Mouse (Mus musculus) embryonic facial prominence, embryonic 10.5 days (tissue): ENCODE data around the gene Hace1. TPM values are rescaled to one million over a fixed set of nuclear protein-coding genes. Genes with fewer than 3 reads are reported as not detected.

Experiments
- microRNA-seq: library from miRNA; unstranded; fragments of <30 nt; microRNA quantifications from one replicate; pipeline ENCODE4, GENCODE M21; 2017
- polyA plus RNA-seq: library from polyadenylated mRNA; unstranded; fragments of >200 nt; fragmentation: Nextera tagmentation; extraction: Ambion mirVana; gene quantifications from 2 replicates; pipeline ENCODE4 v1.2.1, GENCODE M21; 2016

Gene Hace1
- polyA plus RNA-seq, 1 experiment from 2014 or later: 24.9 TPM

Small RNA genes within 50 kb of the gene (microRNA-seq; reads per million reads assigned to microRNA genes)
- gene Gm27731: not detected

Other genes with a start within 250 kb of the Hace1 start
- 2.3 and 2.5 TPM in 2 replicates for gene Bves, start 242.1 kb upstream of the Hace1 start, polyA plus RNA-seq
- gene Lin28b, start 91.4 kb upstream of the Hace1 start, polyA plus RNA-seq: 42.2 and 52.5 TPM in 2 replicates